Mouse (Mus musculus): ENCODE measurements around the gene Mbd3.

- TF ChIP-seq CTCF (IDR thresholded peaks at IDR 0.05; ENCODE audit: control insufficient read depth, insufficient read depth, insufficient replicate concordance, low read depth, low read length) = no peak
- TF ChIP-seq POLR2A (IDR thresholded peaks at IDR 0.05; ENCODE audit: control insufficient read depth, low read depth, low read length) = peak; percentile 96
Observed at GRCm38 (mm10) chr10:80399191-80399972, at the start of gene Mbd3.
